Mouse (Mus musculus): ENCODE measurements around the gene Elk3.

Elk3 gene

DNA sequence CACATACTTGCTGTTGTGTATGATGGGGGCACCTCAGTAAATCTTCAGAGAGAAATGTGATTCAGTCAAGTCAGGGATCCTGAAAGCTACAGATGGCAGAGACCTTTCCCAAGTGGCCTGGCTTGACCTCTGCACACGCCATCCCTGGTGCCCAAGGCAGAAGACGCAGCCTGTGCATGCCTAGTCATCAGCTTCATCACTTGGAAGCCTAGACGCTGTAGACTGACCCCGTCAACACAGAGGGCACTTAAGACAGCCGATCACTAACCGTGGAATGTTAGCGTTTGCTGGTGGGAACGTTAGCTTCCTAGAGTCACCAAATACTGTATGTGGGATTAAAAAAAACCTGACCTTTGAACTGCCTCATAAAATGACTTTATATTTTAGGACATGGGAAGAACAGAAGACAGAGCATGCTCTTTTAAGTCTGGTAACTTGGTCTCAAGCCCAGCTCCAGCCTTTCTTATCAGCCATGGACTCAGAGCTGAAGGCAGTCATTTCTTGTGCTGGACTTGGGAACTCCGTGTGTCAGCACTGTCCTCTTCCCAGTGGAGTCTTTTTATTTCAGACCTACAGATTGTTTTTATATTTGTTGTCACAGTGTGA lies 71.6 kb downstream of the Elk3 start:
- no peak for DNase-seq (ENCODE audit: low spot score)

DNA sequence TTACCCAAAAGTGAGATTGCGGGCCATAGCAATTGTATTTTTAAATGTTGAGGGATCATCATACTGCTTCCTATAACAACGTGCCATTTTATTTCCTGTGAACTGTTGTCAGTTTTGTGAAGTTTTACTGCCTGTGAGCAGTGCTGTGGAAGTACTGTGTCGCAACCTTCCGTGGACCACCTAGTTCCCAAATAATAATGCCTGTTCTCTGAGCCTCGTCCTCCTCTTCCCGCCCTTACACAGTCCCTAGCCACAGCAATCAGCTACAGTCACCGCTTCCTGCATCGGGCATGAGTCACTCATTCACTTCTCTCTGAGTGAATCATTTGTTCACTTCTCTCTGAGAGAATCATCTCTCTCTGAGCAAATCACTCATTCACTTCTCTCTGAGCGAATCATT lies 76.2 kb downstream of the Elk3 start:
- DNase-seq (ENCODE audit: low spot score) = no peak

DNA sequence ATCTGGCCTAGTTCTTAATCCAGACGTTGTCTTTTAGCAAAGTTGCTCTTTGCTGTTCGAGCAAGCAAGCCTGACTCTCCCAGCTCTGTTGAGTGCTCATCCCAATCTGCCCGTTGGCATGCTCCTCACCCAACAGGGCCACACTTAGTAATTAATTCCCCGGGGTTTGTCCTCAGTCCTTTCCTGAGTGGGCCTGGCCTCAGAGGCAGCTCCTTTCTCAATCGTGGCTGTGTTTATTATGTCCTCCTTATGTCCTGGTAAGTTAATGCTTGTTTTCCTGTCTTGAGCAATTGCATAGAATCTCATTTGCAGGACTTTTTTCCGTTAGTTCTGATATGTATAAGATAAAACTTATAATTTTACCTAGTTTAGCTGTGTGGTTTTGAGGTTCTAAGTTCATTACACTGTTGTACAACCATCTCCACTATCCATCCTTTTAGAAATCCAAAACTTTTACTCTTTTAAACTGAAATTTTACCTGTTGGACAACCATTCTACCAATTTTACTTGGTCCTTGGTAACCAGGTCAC lies 77.2 kb downstream of the Elk3 start:
- no peak for DNase-seq (ENCODE audit: low spot score)

DNA sequence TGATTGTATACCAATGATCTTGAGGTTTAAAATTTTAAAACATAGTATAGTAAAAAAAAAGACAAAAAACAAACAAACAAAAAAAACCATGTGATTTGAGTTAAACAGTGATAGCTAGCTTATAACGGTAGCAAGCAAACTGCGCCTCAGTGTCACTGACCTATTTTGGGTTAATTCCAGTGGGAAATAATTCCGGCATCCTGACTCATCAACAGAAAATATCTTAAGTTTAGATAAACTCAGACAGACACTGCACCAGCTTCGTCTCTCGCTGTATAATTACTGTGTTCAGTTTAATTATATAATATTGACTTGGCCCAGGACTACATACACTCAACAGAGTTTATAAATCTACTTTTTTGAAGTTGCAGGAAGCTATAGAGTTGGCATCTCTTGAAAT lies 79.0 kb downstream of the Elk3 start:
- DNase-seq (ENCODE audit: low spot score) = no peak

DNA sequence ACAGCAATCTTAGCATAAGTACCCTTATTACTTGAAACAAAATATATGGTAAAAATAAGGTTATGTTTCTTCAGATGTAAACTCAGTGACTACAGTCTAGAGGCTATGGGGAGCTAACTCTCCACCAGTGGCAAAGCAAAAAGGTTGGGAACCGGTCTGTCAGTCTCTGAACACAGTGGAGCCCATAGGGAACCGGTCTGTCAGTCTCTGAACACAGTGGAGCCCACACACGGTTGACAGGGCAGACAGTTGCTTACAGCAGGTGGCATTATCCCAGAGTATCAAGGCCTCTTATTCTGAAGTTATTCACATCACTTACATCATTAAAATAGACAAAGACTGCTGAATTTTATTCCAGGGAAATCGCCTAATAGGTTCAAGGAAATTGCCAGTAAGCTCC lies 79.4 kb downstream of the Elk3 start:
- DNase-seq (ENCODE audit: low spot score) = no peak

DNA sequence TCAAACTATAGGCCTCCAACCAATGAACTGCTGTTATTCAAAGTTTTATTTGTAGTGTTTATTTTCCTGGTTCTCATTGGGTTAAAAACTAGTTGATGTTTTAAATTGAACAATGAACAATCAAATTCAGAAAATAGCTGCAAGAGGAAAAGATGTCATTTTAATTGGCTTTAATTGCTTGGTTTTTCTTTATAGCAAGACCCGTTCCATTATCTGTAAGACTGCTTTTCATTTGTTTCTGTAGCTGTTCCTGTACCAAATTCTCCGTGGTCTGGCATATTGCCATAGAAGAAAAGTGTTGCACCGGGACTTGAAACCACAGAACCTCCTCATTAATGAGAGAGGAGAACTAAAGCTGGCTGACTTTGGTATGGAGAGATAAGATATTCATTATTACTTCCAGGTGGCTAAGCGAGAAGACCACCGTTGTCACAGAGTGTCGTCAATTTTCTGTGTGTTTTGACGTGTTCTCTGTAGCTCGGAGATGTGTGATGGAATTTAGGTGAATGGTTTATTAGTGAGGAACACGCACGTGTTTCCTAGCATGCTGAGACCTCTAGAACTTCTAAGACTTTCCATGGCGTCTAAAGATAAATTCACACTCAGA lies 82.4 kb downstream of the Elk3 start:
- DNase-seq (ENCODE audit: low spot score) = no peak

DNA sequence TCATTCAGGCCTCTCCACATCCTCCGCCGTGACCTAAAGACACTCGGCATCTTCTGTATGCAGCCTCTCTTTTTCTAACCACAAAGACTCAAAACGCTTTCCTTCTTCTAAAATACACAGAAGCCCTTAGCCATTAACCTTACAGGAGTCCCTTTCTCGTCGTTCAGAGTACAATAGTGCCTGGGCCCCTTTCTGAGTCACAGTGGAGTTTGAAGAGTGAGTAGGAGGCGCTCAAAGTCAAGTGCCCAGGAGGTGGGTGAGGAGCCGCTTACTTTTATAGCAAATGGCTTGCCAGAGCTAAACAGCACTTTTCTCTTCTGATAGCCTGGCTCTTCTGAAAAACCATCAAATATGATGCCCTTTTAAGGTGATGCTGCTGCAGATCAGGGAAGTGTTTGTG lies 83.0 kb downstream of the Elk3 start:
- no peak for DNase-seq (ENCODE audit: low spot score)

DNA sequence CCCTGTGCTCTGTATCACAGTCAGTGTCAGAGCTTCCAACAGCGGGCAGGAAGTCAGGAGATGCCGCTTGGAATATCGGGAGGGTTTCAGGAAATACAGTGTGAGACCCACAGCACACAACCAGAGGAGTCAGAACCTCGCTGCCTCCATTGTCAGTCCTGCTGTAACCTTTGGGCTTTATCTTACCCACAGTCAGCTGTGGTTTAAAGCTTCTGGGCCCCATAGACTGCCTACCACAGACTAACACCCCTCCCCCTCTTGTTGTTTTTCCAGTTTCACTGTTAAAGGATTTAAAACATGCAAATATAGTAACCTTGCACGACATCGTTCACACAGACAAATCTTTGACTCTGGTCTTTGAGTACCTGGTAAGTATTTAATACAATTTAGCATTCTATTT lies 85.2 kb downstream of the Elk3 start:
- no peak for DNase-seq (ENCODE audit: low spot score)

DNA sequence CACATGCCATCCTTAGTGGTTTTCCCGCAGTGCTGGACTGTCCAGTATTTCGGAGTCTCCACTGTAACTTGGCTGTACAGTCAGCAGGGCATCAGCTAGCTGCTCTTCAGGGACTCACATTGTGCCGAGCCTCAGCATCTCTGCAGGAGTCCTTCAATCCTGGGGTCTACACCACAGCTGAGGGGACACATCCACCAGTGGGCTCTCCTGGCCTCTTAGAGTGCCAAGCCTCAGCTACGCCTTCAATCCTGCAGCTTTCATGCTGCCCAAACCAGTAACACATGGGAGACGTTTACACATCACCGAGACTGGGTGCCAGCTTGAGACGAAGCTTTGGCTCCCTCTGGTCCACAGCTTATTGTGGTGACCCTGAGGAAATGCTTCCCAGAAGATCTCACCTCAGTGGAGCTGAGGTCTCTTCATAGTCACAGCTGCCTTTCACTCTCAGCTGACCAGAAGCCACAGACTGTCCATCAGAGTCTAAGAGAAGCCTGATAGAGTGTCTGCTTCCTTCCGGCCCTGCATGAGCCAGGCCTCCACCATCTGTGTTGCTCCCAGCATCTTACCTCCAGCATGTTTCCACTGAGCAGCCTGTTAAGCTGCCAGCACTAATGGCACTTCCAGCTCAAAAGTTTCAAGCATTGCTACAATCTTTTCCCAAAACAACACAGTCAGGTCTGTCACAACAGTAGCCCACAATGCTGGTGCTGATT lies 95.7 kb downstream of the Elk3 start:
- DNase-seq (ENCODE audit: low spot score) = no peak

DNA sequence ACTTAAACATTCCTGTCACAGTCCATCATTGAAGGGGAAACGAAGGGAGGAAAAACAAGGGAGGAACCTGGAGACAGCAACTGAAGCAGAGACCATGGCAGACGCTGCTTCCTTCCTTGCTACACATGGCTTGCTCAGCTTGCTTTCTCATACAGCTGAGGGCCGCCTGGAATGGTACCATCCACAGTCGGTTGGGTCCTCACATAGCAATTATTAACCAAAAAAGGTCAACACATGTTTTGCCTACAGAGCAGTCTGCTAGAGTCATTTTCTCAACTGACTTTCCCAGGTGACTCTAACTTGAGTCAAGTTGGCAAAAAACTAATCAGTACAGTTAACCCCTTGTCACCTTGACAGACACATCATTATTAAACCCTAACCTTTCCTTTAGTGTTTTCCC lies 96.7 kb downstream of the Elk3 start:
- no peak for DNase-seq (ENCODE audit: low spot score)

DNA sequence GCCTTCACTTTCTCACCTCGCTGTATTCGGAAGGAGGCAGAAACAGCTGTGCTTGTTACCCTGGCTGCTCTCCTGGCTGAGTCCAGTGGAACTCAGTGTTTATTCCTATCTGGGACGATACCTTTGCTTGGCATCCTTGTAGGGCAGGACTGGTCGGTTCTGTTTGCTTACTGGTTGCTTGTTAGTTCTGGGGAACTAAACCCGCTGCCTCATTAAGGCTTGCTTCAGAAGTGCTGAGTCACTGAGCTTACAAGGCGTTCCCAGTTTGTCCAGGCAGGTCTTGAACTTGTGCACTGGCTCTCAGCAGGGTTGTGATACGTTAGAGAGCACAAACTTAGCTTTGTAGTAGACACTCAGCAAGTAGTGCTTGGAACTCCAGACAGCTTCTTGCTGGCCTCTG lies 97.6 kb downstream of the Elk3 start:
- no peak for DNase-seq (ENCODE audit: low spot score)

DNA sequence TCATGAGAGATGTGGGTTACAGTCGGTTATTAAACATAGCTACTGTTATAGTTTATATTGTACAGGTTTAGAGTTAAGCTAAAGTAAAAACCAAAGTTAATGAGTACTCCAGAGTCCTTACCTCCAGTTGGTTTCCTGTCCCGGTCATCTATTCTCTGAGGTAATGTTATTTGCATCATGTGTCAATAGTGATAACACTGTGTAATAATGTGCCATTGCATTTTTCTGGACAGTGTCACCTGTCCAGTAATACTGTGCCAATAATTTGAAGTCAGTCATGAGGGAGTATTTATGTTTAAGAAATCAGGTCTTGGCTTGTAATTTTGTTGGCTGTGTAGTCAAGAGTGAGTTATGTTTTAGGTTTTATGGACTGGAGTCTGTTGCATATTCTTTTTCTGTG lies 98.2 kb downstream of the Elk3 start:
- DNase-seq (ENCODE audit: low spot score) = no peak

DNA sequence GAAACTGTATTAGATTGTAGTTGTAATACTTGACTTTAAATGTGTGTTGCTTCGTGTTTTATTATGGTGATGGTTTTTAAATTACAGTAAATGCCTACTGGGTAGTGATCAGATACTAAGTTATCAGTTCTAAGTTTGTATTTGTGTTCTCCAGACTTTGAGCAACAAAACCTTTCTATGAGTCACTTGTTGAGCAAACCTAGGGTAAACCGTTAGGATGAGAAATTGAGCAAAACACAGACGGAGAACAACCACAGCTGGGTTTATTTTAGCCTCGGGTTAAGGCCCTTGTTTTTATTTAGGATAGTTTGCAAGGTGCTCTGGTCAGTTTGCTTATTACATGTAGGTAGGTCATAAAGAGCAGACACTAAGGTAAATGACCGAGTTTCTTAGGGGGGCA lies 103.8 kb downstream of the Elk3 start:
- no peak for DNase-seq (ENCODE audit: low spot score)

DNA sequence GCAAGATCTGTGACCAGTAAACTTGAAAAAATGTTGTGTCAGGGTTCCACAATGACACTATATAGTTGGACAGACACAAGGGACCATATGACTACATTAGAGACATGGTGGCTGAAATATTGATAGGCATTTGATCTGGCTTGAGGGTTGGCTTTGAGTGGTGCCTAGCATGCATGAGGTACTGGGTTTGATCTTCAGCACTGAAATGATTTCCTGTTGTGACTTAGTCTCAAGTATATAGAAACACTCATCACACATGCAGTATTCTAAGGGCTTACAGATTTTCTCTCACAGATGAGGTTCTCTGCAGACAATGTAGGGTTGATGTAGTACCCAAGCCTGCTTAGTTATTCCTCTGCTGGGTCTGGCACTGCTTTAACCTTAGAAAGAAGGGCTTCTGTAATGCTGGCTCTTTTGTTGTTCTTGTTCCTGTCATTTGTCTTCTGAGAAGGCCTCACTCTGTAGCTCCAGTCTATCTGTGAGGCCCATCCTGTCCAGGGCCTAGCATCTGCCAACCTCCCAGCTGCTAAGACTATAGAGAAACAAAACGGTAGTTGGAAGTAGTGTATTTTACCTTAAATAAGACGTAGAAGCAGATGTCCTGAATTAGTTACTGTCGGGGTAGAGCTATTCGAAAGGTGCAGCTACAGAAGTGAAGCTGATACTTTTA lies 105.5 kb downstream of the Elk3 start:
- no peak for DNase-seq (ENCODE audit: low spot score)

DNA sequence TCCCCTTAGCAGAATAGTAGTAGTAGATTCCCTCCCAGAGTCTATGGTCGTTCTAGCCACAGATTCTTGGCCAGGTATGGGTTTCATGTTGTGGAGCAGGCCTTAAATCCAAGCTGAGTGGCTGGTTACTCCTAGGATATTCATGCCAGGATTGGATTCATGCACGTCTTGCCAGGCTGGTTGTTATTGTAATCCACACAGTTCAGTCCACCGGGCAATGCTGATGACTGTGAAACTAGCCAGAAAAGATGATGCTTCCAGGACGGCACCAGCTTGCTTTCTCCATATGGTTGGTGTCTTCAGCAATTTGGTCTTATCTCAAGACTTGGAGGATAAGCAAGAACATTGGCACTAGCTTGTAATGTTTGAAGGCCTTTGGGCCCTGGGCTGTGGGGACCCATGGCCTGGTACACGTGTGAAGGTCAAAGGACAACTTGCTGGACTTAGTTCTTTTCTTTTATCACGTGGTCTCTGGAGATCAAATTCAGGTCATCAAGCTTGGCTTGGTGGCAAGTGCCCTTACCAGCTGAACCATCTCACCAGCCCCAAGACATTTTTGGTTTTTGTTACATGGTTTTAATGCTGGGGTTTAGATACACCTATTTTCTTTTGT lies 109.0 kb downstream of the Elk3 start:
- DNase-seq (ENCODE audit: low spot score) = no peak

DNA sequence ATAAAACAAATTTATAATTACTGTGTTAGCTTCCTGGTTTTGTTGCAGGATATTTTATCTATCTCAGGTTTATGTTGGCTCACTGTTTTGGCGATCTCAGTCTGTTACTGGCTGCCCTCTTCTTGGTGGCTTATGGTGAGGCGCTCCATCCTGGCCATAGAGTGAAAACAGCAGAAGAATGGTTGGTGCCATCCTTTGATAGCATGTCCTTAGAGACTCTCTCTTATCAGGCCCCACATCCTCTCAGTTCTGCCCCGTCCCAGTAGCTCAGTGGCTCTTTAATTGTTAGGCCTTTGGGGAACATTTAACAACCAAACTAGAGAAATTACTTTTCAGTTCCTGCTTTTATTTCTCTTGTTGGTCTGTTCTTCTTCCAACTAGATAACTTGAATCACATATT lies 112.0 kb downstream of the Elk3 start:
- no peak for DNase-seq (ENCODE audit: low spot score)

All from layer of hippocampus, adult 11-12 months (tissue).